Mouse (Mus musculus) right cerebral cortex, adult 18-20 months (tissue): Measurements from ENCODE around the gene Zfp609.

ENCODE experiments used
- DNase-seq: peaks from one replicate; pipeline ENCODE4 v3.0.0; 2022; ENCODE audit warnings: mixed read lengths

Zfp609 gene

DNA sequence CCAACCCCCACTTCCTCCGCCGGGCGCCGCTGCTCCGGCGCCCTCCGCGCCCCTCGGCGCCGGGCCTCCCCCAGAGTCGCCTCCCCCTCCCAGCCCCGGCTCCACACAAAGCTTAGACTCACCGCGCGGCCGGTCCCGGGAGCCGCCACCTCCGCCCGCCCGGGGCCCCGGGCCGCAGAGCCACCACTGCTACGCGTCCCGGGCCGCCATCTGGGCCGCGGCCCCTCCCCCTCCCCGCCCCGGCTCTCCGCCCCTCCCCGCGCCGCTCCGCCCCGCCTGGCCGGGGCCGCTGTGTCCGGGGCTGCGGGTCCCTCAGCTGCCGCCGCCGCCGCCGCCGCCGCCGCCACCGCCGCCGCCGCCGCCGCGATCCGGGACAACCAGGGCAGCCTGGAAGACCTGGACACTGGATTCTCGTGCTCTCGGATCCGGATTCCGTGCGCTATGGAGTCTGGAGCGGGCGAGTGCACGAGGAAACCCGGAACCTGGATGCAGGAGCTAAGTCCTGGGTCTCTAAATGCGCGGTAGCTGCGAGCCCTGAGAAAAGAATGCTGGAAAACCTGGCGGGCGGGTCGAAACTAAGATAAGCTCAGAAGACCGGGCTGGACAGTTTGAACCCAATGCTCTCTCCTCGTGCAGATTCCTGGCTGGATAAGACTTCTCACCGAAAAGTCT lies at the start of gene Zfp609:
TSS of gene Zfp609 (minus strand) at position 221 of the 672 bp plus-strand sequence.
- DNase-seq: peak; percentile 93

- no peak for DNase-seq
Measured at GRCm38 (mm10) chr9:65859656-65860055, 32.3 kb upstream of the Zfp609 start.

GRCm38 (mm10) chr9:65850203-65850602 lies 22.8 kb upstream of the Zfp609 start:
- no peak for DNase-seq

DNA sequence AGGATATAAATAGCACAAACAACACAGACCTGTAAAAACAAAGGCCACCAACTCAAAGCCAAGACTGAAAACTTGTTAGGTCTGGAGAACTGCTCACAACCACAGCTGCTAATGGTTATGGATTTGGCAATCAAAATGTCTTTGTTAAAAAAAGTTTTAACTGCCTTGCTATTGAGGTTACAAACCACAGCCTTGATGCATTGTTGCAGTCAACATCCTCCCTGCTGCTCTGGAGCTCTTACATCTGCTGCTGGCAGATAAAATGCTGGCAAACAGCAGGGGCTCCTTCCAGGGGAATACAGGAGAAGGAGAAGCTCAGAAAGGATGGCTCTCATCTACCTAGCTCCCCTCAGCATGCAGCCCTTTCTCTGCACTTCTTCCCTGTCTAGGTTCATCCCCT lies 20.8 kb upstream of the Zfp609 start:
- DNase-seq: no peak

- no peak for DNase-seq
Measured at GRCm38 (mm10) chr9:65844421-65845165, 17.2 kb upstream of the Zfp609 start.

DNA sequence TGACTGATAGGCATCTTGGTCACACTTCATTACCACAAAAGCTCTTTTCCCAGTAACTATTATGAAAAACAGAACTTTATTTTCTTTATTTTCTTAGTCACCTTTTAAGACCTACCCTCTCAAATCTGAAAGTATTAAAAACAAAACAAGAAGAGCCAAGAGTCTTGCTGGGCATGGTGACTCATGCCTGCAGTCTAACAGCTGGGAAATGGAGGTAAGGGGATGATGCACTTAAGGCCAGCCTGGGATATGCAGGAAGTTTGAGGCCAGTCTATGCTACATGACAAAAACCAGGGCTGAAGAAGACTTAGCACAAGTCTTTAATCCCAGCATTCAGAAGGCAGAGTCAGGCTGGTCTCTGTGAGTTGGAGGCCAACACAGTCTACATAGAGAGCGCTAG lies 12.5 kb upstream of the Zfp609 start:
- no peak for DNase-seq

- DNase-seq: no peak
Measured at GRCm38 (mm10) chr9:65836916-65837315, 9.6 kb upstream of the Zfp609 start.

DNA sequence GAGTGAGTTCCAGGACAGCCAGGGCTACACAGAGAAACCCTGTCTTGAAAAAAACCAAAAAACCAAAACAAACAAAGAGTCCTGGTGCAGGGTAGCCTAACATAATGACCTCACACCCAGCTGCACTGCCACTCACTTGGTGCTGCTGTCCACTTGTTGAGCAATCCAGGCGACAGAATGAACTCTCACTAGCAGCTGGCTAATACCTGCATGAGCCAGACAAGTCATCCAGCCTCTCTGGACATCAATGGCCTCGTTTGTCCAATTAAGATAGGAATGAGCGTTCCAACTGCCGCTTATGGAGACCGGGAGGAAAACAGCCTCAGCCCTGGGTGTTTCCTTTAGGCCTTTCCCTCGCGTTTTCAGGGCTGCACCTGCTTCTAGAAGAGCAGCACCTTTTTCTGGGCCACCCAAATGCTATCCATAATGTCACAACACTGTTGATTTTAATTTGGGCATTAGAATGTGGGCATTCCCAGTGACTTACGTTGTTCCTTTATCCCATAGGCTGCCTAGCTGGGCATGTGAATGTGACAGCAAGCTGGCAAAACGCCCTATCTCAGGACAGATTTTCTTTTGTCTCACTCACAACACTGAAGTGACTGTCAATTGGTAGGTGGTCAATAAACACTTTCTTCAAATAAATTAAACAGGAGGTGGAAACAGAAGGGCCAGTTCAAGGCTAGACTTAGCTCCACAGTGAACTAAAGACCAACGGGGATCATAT lies 7.4 kb upstream of the Zfp609 start:
- DNase-seq: no peak

- no peak for DNase-seq
Measured at GRCm38 (mm10) chr9:65833640-65834039, 6.3 kb upstream of the Zfp609 start.

DNA sequence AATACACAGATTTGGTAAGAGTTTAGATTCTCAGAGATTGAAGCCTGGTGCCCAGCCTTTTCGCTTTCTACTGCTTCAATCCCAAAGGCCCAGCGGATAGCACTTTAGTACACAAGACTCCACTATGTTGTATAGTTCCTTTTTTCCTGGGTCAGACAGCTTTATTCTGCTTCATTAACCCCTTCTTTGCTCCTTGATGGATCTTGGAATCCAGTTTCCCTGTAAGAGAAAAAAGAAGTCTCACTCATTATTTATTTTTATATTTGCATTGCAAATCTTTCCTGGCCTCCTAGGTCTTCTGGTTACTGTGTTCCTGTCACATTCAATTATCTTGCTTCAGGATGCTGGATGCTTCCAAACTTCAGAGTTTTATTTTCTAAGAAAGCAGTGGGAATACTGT lies 5.9 kb upstream of the Zfp609 start:
- no peak for DNase-seq

GRCm38 (mm10) chr9:65832041-65832440 lies 4.7 kb upstream of the Zfp609 start:
- no peak for DNase-seq

GRCm38 (mm10) chr9:65831164-65831563 lies 3.8 kb upstream of the Zfp609 start:
- no peak for DNase-seq

DNA sequence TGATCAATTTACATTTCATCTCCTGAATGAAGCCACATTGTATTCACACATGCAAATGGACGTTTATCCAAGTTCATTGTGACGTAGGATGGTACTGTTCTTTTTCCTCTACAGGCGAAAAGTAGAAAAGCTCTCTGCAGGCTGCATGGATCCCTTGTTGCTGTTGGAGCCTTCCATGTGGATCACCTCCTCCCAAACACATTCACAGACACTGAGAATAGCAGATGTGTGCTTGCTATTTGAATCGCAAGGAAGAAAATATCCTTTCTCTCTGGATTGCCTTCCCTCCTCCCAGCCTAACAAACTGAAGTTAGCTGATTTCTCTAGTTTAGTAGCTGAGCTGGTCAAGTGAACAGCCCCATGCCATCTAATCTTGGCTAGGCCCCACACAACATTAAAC lies 2.9 kb upstream of the Zfp609 start:
- DNase-seq: peak; percentile 62

DNA sequence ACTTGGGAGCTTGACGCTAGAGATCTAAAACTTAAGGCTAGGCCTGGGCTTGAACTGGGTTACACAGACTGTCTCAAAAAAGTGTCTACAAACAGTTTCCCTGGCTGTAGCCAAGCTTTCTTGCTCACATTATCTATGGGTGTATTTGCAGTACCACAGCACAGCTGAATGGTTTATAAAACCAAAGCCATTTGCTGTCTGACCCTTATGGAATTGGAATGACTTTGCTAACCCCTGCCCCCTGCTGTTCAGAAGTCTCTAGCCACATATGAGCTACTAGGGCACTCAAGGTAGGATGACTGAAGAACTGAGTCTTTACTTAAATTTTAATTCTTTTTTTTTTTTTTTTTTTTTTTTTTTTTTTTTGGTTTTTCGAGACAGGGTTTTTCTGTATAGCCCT lies 2.0 kb upstream of the Zfp609 start:
- no peak for DNase-seq

DNA sequence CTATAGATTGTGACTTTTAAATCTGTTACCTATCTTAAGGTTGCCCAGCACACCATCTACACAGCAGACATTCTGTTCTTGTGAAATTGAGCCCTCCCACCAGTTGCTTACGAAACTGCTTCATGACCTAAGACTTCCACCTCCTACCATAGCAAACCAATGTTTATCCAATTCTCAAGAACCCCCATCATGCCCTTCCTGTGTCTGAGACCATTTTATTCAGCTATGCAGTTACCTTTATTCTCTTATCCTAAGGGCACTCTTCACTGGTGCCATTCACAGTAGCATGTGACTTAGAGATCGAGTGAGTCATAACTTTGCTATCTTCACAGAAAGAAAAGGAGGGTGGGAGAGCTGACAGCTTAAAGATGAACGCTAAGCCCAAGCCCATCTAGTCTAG lies 1.1 kb upstream of the Zfp609 start:
- no peak for DNase-seq

- no peak for DNase-seq
Measured at GRCm38 (mm10) chr9:65828016-65828403, 646 bp upstream of the Zfp609 start.

GRCm38 (mm10) chr9:65826588-65827343 lies 598 bp downstream of the Zfp609 start:
- DNase-seq: peak; percentile 31

DNA sequence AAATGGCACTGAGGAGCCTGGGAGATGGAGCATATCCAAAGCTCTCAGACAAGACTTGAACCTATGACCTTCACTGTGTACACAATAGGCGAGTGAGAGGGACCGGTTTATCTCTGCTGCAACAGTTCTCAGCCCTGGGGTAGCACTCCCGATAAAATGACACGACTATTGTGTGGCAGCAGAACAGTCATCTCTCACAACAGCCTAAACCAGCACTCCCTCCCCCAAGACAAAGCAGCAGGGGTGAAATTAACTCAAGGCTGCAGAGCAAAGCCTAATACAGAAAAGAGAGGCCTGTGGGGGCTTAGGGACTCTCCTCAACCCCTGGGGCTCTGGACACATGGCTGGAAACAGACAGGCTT lies 1.2 kb downstream of the Zfp609 start:
- no peak for DNase-seq

- DNase-seq: no peak
Measured at GRCm38 (mm10) chr9:65823716-65824462, 3.5 kb downstream of the Zfp609 start.

DNA sequence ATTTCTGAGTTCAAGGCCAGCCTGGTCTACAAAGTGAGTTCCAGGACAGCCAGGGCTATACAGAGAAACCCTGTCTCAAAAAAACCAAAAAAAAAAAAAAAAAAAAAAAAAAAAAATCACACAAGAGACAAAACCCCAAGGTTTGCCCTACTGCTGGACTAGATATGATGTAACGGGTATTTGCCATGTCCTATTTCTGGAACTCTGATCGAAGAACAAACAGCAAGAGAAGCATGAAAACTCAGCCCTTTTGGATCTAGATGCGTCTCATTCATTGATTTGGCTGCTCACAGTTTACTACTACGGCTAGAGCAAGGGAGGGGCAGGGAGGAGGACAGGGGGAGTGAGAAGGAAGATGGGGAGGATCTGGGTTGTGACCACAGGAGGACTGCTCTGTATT lies 5.4 kb downstream of the Zfp609 start:
- no peak for DNase-seq

- no peak for DNase-seq
Measured at GRCm38 (mm10) chr9:65820301-65820700, 7.1 kb downstream of the Zfp609 start.

GRCm38 (mm10) chr9:65818402-65818801 lies 9.0 kb downstream of the Zfp609 start:
- no peak for DNase-seq

DNA sequence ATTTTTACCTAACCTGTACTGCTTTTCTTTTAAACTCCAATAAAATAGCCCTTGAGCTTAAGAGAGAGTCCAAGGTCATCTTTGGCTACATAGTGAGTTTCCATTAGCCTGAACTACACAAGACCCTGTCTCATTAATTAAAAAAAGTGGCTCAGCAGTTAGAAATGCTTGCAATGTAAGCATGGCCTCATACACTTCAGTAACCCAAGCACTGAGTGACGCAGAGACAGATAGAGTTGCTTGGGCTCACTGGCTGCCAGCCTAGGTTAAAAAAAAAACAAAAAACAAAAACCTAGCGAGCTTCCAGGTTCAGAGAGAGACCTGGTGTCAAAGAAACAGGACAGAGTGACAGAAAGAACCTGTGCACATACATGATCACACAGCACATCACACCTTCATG lies 14.5 kb downstream of the Zfp609 start:
- DNase-seq: no peak
